Mouse (Mus musculus) MN1 (cell line): ENCODE results near the gene Duxf3.
"Not testable (repeated sequence)": the region's sequence is repeated elsewhere in the genome, so short reads cannot be mapped to it uniquely, and the experiment has no call there.

Source experiments
- DNase-seq: peaks from one replicate; pipeline ENCODE4 v3.0.0-alpha.2; 2016; ENCODE audit warnings: low spot score

Duxf3 gene

DNA sequence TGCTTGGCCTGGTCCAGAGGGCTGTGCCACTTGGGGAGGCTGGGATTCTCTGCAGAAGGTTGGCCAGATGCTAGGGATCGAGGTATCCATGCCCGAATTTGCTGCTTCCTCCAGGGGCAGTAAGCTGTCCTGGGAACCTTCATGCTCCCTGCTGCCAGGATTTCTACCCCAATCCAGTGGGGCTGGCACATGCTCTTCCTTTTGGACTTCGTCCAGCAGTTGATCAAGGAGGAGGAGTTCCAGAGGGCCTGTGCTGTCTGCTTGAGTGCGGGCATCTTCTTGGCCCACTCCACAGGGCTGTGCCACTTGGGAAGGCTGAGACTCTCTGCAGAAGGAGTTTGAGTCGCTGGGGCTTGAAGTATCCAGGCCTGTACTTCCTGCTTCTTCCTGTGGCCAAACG is 9.3 kb downstream of the Duxf3 start:
- DNase-seq, result not testable (repeated sequence)

DNA sequence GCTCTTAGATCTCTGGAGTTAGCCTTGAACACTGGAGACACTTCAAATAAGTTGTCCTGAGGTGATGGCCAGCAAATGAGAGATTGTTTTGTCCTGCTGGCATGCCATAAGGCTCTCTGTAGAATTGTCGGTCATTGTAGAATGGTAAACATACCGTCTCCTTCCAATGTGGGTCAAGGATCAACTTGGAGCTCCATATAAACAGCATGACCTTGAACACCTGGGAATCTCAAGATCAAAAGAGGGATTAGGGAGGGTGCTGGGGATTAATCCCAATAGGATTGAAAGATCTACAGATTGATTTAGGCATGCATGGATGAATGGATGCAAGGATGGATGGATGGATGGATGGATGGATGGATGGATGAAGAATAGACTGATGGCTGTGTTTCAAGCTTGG is 10.9 kb downstream of the Duxf3 start:
- not testable (repeated sequence) for DNase-seq

GRCm38 (mm10) chr10:58220726-58221125 is 11.7 kb downstream of the Duxf3 start:
- DNase-seq, result no peak

DNA sequence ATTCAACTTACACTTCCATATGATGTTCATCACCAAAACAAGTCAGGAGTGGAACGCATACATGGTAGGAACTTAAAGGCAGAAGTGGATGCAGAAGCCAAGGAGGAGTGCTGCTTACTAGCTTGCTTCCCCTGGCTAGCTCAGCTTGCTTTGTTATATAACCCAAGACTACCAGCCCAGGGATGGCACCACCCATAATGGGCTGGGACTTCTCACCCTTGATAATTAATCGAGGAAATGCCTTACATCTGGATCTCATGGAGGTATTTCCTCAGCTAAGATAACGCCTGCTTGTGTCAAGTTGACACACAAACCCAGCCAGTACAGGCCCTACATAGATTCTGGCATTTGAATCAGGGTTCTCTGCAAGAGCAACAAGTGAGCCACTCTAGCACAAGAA is 15.1 kb downstream of the Duxf3 start:
- no peak for DNase-seq

GRCm38 (mm10) chr10:58215353-58215752 is 17.1 kb downstream of the Duxf3 start:
- DNase-seq, result no peak

DNA sequence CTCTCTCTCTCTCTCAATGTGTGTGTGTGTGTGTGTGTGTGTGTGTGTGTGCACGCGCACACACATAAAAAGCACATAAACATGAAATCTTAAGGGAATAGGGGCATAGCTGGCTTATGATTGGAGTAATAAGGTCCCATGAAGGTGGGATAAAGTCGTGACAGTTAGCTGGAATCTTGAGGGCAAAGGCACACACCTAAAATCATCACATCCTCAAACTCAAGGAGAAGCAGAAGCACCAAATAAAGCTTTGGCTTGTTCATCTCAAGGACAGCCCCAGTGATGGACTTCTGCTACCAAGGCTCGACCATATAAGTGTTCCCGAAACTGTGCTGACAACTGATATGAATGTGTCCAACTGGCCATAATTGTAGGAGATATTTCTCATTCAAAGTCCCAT is 17.5 kb downstream of the Duxf3 start:
- no peak for DNase-seq

DNA sequence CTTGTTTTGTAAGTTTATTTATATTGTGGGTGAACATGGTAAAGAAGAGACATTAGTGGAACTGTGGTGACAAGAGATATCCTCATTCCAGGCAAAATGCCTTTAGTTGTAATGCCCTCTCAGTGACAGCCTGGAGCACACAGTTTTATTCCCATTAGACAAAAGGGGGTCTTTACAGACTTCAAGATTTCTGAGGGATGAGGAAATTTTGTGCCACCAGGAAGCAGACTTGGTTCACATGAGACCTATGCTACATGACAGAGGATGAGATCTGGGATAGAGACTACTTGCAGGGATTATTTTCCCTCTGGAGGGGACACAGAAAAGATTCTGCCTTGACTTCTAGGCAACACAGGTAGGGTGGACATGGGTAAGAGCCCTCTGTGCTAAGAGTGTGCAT is 18.0 kb downstream of the Duxf3 start:
- no peak for DNase-seq

- no peak for DNase-seq
Measured at GRCm38 (mm10) chr10:58212230-58212629, 20.2 kb downstream of the Duxf3 start.

GRCm38 (mm10) chr10:58211213-58211612 is 21.3 kb downstream of the Duxf3 start:
- no peak for DNase-seq

- no peak for DNase-seq
Measured at GRCm38 (mm10) chr10:58210514-58210913, 22.0 kb downstream of the Duxf3 start.

GRCm38 (mm10) chr10:58209710-58210467 is 22.6 kb downstream of the Duxf3 start:
- DNase-seq, result no peak

- DNase-seq, result no peak
Measured at GRCm38 (mm10) chr10:58206639-58207404, 25.7 kb downstream of the Duxf3 start.

DNA sequence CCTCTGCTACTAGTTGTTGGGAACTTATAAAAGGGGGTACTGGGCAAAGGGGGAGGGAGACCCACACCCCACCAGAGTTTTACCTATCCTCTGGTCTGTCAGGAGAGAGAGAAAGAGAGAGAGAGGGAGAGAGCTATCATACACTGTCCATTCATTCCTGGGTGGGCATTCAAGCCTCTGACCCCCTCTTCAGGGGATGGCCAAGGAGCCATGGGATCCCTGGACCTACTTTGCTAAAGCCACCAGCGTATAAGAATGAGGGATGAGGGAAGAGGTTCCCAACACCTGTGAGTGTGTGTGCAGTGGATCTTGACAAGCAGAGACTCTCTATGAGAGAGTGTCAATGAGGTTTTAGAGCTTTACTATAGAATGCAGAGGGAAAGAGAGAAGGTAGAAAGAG is 26.5 kb downstream of the Duxf3 start:
- DNase-seq, result no peak
